ENCODE assay signal across 8 mouse cellular contexts in genomic region chr6:124863658-124864298, GRCm38 (mm10). TPM values are rescaled to one million over a fixed set of nuclear protein-coding genes. Genes with fewer than 3 reads are reported as not detected.
A peak's percentile ranks its signal among the peaks of the same experiment; 100 is the strongest.
DNase-seq lines count a peak whose midpoint lies in the region; ATAC-seq lines count a peak whose summit lies in the region.

Gene Gpr162 (minus strand): TSS chr6:124863983.

- H3K27ac ChIP-seq in heart, embryonic 13.5 days (replicated peaks), result no peak within 1 kb of the TSS
- H3K27ac ChIP-seq in liver, embryonic 13.5 days, result no peak within 1 kb of the TSS

- WGBS in heart, embryonic 13.5 days, result 2% methylated on average over 29 of the region's 43 CpGs
- 1% methylated on average over 34 of the region's 43 CpGs for WGBS in liver, embryonic 13.5 days (ENCODE audit: insufficient replicate concordance)

- no peaks in the 10 kb centered on the region for H3K36me3 ChIP-seq in heart, embryonic 13.5 days
- no peaks in the 10 kb centered on the region for H3K36me3 ChIP-seq in liver, embryonic 13.5 days

- peak; percentile 42 for DNase-seq in kidney, adult 11 months
- DNase-seq in kidney, adult 9 months, result no peak
- DNase-seq in embryo, embryonic 11 days, result peak; percentile 88
- DNase-seq in kidney, postnatal 10 days, result peak; percentile 82
- peak; percentile 17 for DNase-seq in liver, embryonic 13.5 days
- peak; percentile 66 for DNase-seq in naive thymus-derived CD4-positive, alpha-beta T cell, adult 2 months (ENCODE audit: low read depth)
- peak; percentile 49 to 73 for DNase-seq in thymus, adult 18-20 months

- H3K9ac ChIP-seq in heart, embryonic 13.5 days, result peak within 1 kb of the TSS; percentile 85
- H3K9ac ChIP-seq in liver, embryonic 13.5 days, result no peak within 1 kb of the TSS

- H3K9me3 ChIP-seq in heart, embryonic 13.5 days, result no peaks in the 10 kb centered on the region
- H3K9me3 ChIP-seq in liver, embryonic 13.5 days (replicated peaks), result no peaks in the 10 kb centered on the region

- peak within 1 kb of the TSS; percentile 91 for H3K4me2 ChIP-seq in heart, embryonic 13.5 days
- peak within 1 kb of the TSS; percentile 64 for H3K4me2 ChIP-seq in liver, embryonic 13.5 days

- ATAC-seq in heart, embryonic 13.5 days (ENCODE audit: extremely low read depth, insufficient number of reproducible peaks, low FRiP score, low TSS enrichment), result peak; percentile 18; the same call in 1 of the 2 replicates
- ATAC-seq in liver, embryonic 13.5 days (ENCODE audit: low read depth), result no peak

- peaks cover 77% of the 10 kb centered on the region for H3K27me3 ChIP-seq in heart, embryonic 13.5 days (replicated peaks)
- peaks cover 87% of the 10 kb centered on the region for H3K27me3 ChIP-seq in liver, embryonic 13.5 days

- H3K4me1 ChIP-seq in heart, embryonic 13.5 days, result peaks cover 21% of the 10 kb centered on the region
- peaks cover 13% of the 10 kb centered on the region for H3K4me1 ChIP-seq in liver, embryonic 13.5 days (replicated peaks)

- peak within 1 kb of the TSS; percentile 60 for H3K4me3 ChIP-seq in heart, embryonic 13.5 days
- H3K4me3 ChIP-seq in liver, embryonic 13.5 days (replicated peaks), result peak within 1 kb of the TSS; percentile 48

RNA-seq across cellular contexts. Expression of gene Gpr162, which starts in this region (rescaled TPM):
- 1.6 TPM in 2 replicates for polyA plus RNA-seq in heart, embryonic 13.5 days (2015; fragmentation: Nextera tagmentation; extraction: Ambion mirVana)
- 0.08 and 0.14 TPM in 2 replicates for polyA plus RNA-seq in liver, embryonic 13.5 days (2015; fragmentation: Nextera tagmentation; extraction: Ambion mirVana)

Comparison
In these comparisons a context has a peak if more than half of its experiments do, and no peak if none do; other contexts are left out.
1. Peak in DNase-seq, H3K4me3 ChIP-seq and H3K4me2 ChIP-seq in liver, embryonic 13.5 days; RNA of the gene not detected or under 1 TPM.